Mouse (Mus musculus): ENCODE data around the gene Gm38431. TPM values are rescaled to one million over a fixed set of nuclear protein-coding genes. Genes with fewer than 3 reads are reported as not detected.
A peak's percentile ranks its signal among the peaks of the same experiment; 100 is the strongest.

Gene Gm38431
- 1.0 and 1.3 TPM in 2 replicates for polyA plus RNA-seq (2015; fragmentation: Nextera tagmentation; extraction: Ambion mirVana)

- Histone ChIP-seq H3K4me3 (peak within 1 kb of the TSS; percentile 92), H3K27ac (replicated peaks) (peak within 1 kb of the TSS; percentile 94), H3K4me1 (peaks cover 24% of the 10 kb centered on the region), H3K4me2 (replicated peaks) (peak within 1 kb of the TSS; percentile 73), H3K36me3 (peaks cover 23% of the 10 kb centered on the region), H3K9ac (replicated peaks) (peak within 1 kb of the TSS; percentile 78), H3K9me3 (no peaks in the 10 kb centered on the region), H3K27me3 (no peaks in the 10 kb centered on the region)
- peak; percentile 100 for ATAC-seq (replicated peaks)
- WGBS, result under 1% methylated on average over 54 of the region's 54 CpGs
Observed at GRCm38 (mm10) chr9:21091707-21092320, at the start of gene Gm38431, which contains the start of gene Raver1. Gene Gm38431 (minus strand): TSS chr9:21091997. Gene Raver1 (minus strand): TSS chr9:21092008.

GRCm38 (mm10) chr9:21138386-21138785, 46.6 kb upstream of the Gm38431 start:
- H3K27me3 ChIP-seq, result no peaks in the 10 kb centered on the region
- no peak overlapping the region for H3K4me3 ChIP-seq
- no peak for ATAC-seq (replicated peaks)
- no peaks in the 10 kb centered on the region for H3K4me1 ChIP-seq
- WGBS, result 92% methylated on average over 4 of the region's 4 CpGs
- H3K36me3 ChIP-seq, result peaks cover 57% of the 10 kb centered on the region
- no peak overlapping the region for H3K27ac ChIP-seq (replicated peaks)
- no peaks in the 10 kb centered on the region for H3K9me3 ChIP-seq
- H3K9ac ChIP-seq (replicated peaks), result no peak overlapping the region
- H3K4me2 ChIP-seq (replicated peaks), result no peak overlapping the region

GRCm38 (mm10) chr9:21137229-21137628, 45.4 kb upstream of the Gm38431 start:
- Histone ChIP-seq H3K27ac (replicated peaks) (no peak overlapping the region), H3K4me2 (replicated peaks) (no peak overlapping the region), H3K4me1 (no peaks in the 10 kb centered on the region), H3K9ac (replicated peaks) (no peak overlapping the region), H3K9me3 (no peaks in the 10 kb centered on the region), H3K27me3 (no peaks in the 10 kb centered on the region), H3K36me3 (peaks cover 46% of the 10 kb centered on the region), H3K4me3 (no peak overlapping the region)
- 61% methylated on average over 3 of the region's 3 CpGs for WGBS
- 0 out of 2 replicates have a peak, but pooled peaks have one; percentile 33 for ATAC-seq (replicated peaks)

DNA sequence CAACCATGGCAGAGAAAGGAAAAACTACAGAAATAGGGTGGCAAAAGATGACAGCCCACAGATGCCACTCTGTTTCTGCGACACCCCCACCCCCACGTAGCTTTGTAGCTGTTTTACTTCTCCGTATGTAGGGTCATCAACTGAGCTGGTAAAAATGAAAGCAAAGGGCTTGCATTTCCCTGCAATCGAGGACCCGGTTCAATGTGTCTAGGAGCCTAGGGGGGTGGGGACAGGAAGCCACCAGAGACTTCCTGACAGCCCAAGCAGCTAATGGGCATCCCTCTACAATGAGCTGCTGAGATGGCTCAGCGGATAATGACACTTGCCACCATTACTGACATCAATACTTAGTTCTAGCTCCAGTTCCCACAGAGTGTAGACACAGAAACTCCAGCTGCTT, 44.6 kb upstream of the Gm38431 start:
- no peaks in the 10 kb centered on the region for H3K4me1 ChIP-seq
- H3K27me3 ChIP-seq, result no peaks in the 10 kb centered on the region
- ATAC-seq (replicated peaks), result no peak
- H3K36me3 ChIP-seq, result peaks cover 38% of the 10 kb centered on the region
- no peak overlapping the region for H3K4me3 ChIP-seq
- H3K4me2 ChIP-seq (replicated peaks), result no peak overlapping the region
- H3K27ac ChIP-seq (replicated peaks), result no peak overlapping the region
- H3K9ac ChIP-seq (replicated peaks), result no peak overlapping the region
- H3K9me3 ChIP-seq, result no peaks in the 10 kb centered on the region
- WGBS, result 92% methylated on average over 6 of the region's 6 CpGs

GRCm38 (mm10) chr9:21135941-21136381, 44.2 kb upstream of the Gm38431 start:
- no peak overlapping the region for H3K27ac ChIP-seq (replicated peaks)
- no peak for ATAC-seq (replicated peaks)
- no peaks in the 10 kb centered on the region for H3K27me3 ChIP-seq
- H3K4me2 ChIP-seq (replicated peaks), result no peak overlapping the region
- H3K36me3 ChIP-seq, result peaks cover 33% of the 10 kb centered on the region
- H3K4me3 ChIP-seq, result no peak overlapping the region
- no peak overlapping the region for H3K9ac ChIP-seq (replicated peaks)
- H3K4me1 ChIP-seq, result no peaks in the 10 kb centered on the region
- no peaks in the 10 kb centered on the region for H3K9me3 ChIP-seq
- WGBS, result 88% methylated on average over 1 of the region's 1 CpGs

- Histone ChIP-seq H3K9ac (replicated peaks) (no peak overlapping the region), H3K9me3 (no peaks in the 10 kb centered on the region), H3K4me3 (no peak overlapping the region), H3K4me1 (peaks cover 4% of the 10 kb centered on the region), H3K4me2 (replicated peaks) (no peak overlapping the region), H3K36me3 (peaks cover 28% of the 10 kb centered on the region), H3K27me3 (no peaks in the 10 kb centered on the region), H3K27ac (replicated peaks) (no peak overlapping the region)
- ATAC-seq (replicated peaks), result no peak
- 73% methylated on average over 4 of the region's 4 CpGs for WGBS
Observed at GRCm38 (mm10) chr9:21135329-21135890, 43.6 kb upstream of the Gm38431 start.

DNA sequence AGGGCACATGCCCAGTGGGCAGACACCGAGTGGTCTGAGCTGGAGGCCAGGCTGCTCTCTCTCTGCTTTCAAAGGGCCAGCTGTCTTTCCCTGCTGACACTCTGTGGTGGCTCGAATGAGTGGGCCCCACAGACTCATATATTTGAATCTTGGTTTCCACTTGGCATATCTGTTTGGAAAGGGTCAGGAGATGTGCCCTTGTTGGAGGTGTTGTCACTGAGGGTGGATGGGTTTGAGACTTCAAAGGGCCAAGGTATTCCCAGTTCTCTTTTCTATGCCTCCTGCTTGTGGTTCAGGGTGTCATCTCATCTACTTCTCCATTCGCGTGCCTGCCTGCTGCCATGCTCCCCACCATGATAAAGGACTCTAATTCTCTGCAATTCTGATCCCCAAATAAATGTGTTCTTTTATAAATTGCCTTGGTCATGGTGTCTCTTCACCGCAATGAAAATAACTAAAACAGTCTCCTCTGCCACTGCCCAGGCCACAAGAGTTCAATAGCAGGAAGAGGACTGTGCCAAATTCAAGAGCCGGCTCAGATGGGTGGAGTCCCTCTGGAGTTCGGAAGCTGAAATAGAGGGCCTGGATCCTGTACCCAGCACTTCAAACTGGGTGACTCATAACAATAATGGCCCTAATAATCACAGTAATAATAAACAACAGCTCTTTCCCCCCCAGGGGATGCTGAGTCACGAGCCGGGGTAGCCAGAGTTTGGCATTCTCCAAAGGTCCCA, 43.0 kb upstream of the Gm38431 start:
- Histone ChIP-seq H3K4me2 (replicated peaks) (no peak overlapping the region), H3K4me3 (no peak overlapping the region), H3K27ac (replicated peaks) (no peak overlapping the region), H3K9ac (replicated peaks) (no peak overlapping the region), H3K27me3 (no peaks in the 10 kb centered on the region), H3K4me1 (peaks cover 6% of the 10 kb centered on the region), H3K9me3 (no peaks in the 10 kb centered on the region), H3K36me3 (peaks cover 21% of the 10 kb centered on the region)
- 79% methylated on average over 9 of the region's 9 CpGs for WGBS
- no peak for ATAC-seq (replicated peaks)

DNA sequence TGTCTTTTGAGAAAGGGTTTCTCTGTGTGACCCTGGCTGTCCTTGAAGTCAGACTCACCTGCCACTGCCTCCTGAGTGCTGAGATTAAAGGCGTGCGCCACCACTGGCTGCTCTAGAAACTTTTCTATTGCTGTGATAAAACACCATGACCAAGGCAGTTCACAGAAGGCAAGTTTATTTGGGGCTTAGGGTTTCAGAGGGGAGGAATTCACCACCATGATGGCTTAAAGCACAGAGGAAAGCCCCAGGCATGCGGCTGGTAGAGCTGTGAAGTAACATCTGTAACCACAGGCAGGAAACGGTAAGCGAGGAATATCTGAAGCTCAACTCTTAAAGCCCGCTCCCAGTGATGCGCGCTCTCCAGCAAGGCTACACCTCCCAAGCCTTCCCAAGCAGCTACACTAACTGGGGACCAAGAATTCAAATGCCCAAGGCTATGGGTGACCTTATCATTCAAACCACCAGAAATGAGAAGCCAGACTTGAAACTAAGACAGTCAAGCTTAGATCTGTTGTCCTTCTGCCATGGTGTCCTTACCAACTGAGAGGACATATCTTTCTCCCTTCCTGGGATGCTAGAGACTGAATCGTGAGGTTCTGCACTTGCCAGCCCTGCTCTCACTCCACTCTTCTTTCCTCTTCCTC, 41.4 kb upstream of the Gm38431 start:
- H3K9ac ChIP-seq (replicated peaks), result no peak overlapping the region
- H3K36me3 ChIP-seq, result peaks cover 6% of the 10 kb centered on the region; the same call in 1 of the 2 replicates
- no peak overlapping the region for H3K4me3 ChIP-seq
- H3K4me2 ChIP-seq (replicated peaks), result no peak overlapping the region
- H3K4me1 ChIP-seq, result peaks cover 6% of the 10 kb centered on the region
- H3K9me3 ChIP-seq, result no peaks in the 10 kb centered on the region
- no peak overlapping the region for H3K27ac ChIP-seq (replicated peaks)
- ATAC-seq (replicated peaks), result no peak
- WGBS, result 85% methylated on average over 9 of the region's 9 CpGs
- H3K27me3 ChIP-seq, result no peaks in the 10 kb centered on the region

DNA sequence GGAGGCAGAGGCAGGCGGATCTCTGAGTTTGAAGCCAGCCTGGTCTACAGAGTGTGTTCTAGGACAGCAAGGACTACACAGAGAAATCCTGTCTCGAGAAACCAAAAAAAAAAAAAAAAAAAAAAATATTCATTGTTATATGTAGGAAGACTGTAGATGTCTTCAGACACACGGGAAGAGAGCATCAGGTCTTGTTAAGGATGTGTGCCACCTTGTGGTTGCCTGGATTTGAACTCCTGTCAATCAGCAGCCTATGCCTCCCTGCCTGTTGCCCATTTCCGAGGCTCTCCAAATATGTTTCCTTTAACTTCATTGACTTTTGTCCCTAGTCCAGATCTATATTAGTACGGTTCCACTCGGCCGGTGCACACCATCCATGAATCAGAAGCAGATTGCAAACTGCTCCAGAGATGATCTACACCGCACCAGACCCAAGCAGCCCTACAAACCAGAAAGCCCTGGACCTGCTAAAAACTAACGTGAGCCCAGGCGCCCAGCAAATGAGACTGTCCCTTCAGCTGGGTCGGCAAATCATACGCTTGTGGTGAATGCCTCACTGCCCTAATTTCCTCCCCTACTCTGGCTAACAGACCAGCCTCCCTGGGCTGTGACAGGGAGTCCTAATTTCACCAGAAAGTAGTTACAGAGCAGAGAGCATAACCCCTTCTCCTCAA, 40.4 kb upstream of the Gm38431 start:
- Histone ChIP-seq H3K4me3 (no peak overlapping the region), H3K4me1 (peaks cover 6% of the 10 kb centered on the region), H3K9ac (replicated peaks) (no peak overlapping the region), H3K4me2 (replicated peaks) (no peak overlapping the region), H3K9me3 (no peaks in the 10 kb centered on the region), H3K27ac (replicated peaks) (no peak overlapping the region), H3K27me3 (no peaks in the 10 kb centered on the region), H3K36me3 (no peaks in the 10 kb centered on the region)
- ATAC-seq (replicated peaks), result no peak
- 83% methylated on average over 12 of the region's 12 CpGs for WGBS

- Histone ChIP-seq H3K36me3 (peaks cover 5% of the 10 kb centered on the region; the same call in 1 of the 2 replicates), H3K27me3 (no peaks in the 10 kb centered on the region), H3K4me1 (peaks cover 6% of the 10 kb centered on the region), H3K9ac (replicated peaks) (peak within 1 kb of the TSS; percentile 51), H3K4me2 (replicated peaks) (peak within 1 kb of the TSS; percentile 56), H3K4me3 (peak within 1 kb of the TSS; percentile 50), H3K9me3 (no peaks in the 10 kb centered on the region), H3K27ac (replicated peaks) (peak within 1 kb of the TSS; percentile 76)
- WGBS, result 6% methylated on average over 37 of the region's 37 CpGs
- ATAC-seq (replicated peaks), result peak; percentile 98
Observed at GRCm38 (mm10) chr9:21131059-21131956, 39.5 kb upstream of the Gm38431 start, which contains the start of gene Tyk2. Gene Tyk2 (minus strand): TSS chr9:21131243.

DNA sequence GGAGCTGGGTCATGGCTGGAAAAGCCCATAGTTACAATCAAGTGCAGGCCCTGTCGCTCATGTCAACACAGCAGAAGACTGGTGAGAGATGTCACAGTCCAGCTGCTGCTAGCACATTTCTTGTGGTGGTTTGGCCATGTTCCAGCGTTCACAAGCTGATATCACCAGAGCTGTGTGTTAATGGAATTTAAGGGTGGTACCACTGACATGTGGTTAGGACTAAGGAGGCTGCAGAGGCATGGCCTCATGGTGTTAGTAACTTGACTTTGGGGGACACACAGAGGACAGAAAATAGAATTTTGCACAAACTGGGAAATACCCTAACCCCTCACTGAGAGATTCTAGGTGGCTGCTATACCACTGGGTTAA, 34.4 kb upstream of the Gm38431 start:
- Histone ChIP-seq H3K9me3 (no peaks in the 10 kb centered on the region), H3K36me3 (peaks cover 21% of the 10 kb centered on the region; the same call in 1 of the 2 replicates), H3K4me2 (replicated peaks) (no peak overlapping the region), H3K4me3 (no peak overlapping the region), H3K27me3 (no peaks in the 10 kb centered on the region), H3K4me1 (peaks cover 6% of the 10 kb centered on the region), H3K27ac (replicated peaks) (no peak overlapping the region), H3K9ac (replicated peaks) (no peak overlapping the region)
- ATAC-seq (replicated peaks), result no peak
- WGBS, result 90% methylated on average over 2 of the region's 2 CpGs

Data from forebrain, embryonic 15.5 days (tissue).